Mouse (Mus musculus) adrenal gland, postnatal 25 days (tissue): ENCODE results near the gene Tada2a. TPM values are rescaled to one million over a fixed set of nuclear protein-coding genes. Genes with fewer than 3 reads are reported as not detected.

ENCODE experiments used
- DNase-seq: peaks from one replicate; pipeline ENCODE4 v3.0.0; 2021; ENCODE audit warnings: mixed read lengths
- long read RNA-seq: library from polyadenylated mRNA; stranded (forward); transcript quantifications from one replicate; pipeline ENCODE4 v2.0.0, GENCODE M21; 2021
- total RNA-seq: library from RNA; stranded (reverse); gene quantifications from 2 replicates; pipeline ENCODE4 v1.2.3, GENCODE M21; 2021

Gene Tada2a
- total RNA-seq: 17.2 and 25.6 TPM in 2 replicates
- long read RNA-seq, transcript Tada2a-201 (16 exons, 2,151 nt): major isoform, 18 of 21 reads
- long read RNA-seq, partial matches to known transcripts: 1 of 21 reads
- long read RNA-seq, other reads (novel, unspliced or antisense): 2 of 21 reads

DNA sequence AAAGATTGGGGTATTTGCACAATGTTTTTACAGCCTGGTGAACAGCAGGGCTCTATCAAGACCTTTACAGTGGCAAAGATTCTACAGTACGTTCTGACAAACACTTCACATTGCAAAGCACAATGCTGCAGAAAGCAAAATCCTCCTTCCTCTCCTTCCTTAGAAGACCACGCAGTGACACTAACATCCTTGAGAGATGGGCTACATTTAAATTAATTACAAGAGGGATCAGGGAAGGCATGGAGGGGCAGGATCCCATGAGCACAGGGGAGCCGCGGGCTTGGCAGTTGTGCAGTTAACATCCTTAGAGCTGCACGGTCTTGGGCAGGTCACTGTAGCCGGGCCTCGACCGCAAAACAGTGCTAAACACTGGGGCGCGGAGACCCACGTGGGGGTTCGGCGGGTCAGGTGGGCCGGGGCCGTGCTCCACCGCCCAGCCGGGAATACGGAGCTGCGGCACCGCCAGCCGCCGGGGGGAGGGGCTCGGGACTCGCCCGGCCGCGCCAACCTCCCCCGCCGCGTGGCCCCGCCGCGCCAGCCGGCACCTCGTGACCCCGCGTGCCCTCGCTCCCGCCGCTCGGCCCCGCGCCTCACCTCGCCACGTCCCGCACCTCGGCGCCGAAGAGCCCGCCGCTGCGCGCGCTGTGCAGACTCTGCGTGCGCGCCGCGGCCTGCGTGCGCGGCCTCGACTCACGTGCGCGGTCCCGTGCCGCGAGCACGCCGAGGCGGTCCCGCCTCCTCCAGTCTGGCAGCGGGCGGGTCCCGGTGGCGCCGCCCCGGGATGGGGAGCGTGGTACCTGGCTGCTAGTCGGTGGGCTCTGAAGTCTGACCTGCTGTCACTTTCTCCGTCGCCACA lies at the start of gene Tada2a, which contains the start of gene Acaca:
Gene Tada2a (minus strand): TSS at position 658 of the 856 bp plus-strand sequence.
Gene Acaca (plus strand): TSS at position 730 of the 856 bp plus-strand sequence.
- DNase-seq: peak; percentile 82

DNA sequence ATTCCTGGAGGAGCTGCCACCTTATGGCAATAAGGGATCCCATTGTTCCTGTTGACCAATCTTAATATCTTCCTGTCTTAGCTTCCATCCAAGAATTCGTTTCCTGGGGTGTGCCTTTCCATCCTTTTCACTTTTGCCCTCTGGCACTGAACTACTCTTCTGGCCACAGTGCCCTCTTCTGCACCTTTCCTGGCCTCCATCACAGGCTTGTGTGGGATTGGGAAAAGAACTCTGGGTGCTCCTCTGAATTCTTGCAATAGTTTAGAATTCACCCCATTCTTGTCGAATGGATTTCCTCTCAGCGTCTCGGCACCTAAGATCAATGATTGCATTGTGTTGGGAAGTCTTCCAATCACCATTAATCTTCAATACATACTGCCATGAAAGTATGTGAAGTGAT lies 49.2 kb upstream of the Tada2a start:
- no peak for DNase-seq

DNA sequence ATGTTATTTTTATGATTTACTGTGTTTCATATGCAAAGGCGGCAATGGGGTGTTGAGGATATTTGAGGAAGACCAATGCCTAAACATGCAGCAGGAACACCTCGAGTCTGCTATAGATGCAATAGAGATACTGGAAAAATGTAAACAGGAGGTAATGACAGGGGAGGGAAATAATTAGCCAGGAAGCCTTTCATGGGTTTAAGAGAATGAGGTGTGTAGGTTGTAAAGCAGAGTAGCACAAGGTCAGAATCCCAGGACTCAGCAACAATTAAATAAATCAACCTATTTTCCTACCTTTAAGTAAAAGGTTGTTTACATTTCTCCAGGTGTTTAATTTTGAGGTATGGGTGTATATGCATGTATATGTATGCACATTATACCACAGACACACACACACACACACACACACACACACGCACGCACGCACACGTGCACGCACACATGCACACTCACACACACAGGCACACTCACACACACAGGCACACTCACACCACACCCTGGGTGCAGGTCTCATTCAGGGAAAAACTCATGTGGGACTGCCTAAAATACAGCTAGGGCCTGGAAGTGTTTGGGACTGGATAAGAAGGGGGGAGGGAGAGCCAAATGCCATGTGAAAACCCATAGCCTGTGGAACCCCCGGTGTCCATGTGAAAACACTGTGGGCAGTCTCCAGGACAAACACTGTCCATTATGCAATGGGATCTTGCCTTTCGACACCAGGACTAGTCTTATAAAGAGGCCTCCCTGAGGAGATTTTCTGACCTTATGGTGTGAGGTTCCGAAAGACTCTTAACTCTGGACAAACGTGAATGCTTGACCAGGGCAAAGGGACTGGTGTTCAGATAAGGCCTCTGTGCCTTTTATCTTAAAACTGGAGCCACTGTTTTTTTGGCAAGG lies 43.4 kb upstream of the Tada2a start:
- DNase-seq: no peak

DNA sequence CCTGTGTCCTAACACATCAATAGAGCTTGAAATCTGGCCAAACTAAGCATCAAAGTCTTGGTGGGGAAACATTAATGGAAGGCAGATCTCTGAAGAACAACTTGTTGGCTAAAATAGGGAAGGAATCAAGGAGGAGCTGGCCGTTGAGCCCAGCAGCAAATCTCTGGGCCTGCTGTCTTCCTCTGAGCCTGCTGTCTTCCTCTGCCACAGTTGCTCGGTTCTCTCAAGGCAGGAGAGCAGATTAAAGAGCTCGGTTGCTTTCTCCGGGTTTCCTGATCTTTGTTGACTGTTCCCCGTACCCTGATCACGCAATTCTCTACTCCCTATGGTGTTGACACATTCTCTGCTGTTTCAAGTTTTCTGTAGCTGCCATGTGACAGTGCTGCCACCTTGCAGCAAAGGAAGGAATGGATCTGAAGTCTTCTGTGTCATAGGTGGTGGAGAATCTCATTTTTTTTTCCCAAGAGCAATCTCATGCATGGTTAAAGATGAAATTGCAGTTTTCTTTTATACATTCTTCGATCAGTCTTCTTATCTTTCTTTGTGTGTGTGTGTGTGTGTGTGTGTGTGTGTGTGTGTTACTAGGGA lies 39.4 kb upstream of the Tada2a start:
- peak; percentile 22 for DNase-seq

DNA sequence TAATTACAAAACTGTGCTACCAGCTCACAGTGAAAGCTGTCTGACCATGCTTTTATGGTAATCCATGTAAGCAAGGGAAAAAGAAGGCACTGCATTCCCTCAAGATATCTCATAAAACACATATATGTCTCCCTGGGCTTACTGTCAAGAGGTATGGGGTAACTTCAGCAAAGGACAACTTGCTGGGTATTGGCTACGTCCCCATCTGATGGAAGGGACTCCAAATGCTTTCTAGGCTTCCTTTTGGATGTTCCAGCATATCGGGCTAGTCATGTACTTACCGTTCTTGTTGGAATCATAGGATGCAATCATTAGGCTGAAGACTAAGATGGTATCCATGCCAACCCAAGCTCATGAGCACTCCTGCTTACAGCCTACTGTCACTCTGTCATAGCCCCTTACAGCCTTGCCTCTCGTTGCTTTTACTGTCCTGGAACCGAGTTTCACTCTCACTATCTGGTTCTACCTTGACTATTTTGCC lies 37.7 kb upstream of the Tada2a start, which contains the start of gene Gm11437:
Gene Gm11437 (minus strand): TSS at position 431 of the 481 bp plus-strand sequence.
- DNase-seq: no peak

DNA sequence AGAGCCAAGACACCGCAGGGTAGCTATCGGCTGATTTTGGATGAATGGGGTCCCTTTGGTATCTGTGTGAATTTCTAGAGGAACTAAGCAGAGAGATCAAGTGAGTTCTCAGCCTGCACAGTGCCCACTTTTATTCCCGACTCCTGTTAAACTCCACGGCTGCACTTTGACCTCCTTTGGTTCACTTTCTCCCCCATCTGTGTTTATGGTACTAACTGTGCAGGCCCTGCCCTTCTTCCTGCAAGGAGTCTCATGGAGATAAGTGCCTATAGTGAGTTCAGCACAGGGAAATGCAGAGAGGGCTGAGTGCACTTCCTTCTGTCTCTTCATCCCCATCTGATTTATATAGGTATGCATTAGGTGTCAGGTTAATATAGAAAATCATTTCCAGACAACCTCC lies 35.2 kb upstream of the Tada2a start:
- no peak for DNase-seq

DNA sequence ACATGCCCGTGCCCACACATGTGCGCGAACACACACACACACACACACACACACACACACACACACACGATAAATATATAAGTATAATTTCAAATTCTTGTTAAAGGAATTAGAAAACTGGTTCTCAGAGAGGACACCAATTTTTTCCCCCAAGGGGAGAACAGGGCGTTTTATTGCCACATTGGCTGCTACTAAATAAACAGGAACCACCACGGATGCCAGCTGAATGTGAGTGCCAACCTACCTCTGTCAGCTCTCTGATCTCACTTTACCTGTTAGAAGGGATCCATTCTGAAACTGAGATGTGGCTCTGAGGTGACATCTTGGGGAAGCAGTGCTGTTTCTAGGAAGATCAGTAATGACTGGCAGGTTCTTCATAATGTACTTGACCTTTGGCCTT lies 34.7 kb upstream of the Tada2a start:
- DNase-seq: no peak

DNA sequence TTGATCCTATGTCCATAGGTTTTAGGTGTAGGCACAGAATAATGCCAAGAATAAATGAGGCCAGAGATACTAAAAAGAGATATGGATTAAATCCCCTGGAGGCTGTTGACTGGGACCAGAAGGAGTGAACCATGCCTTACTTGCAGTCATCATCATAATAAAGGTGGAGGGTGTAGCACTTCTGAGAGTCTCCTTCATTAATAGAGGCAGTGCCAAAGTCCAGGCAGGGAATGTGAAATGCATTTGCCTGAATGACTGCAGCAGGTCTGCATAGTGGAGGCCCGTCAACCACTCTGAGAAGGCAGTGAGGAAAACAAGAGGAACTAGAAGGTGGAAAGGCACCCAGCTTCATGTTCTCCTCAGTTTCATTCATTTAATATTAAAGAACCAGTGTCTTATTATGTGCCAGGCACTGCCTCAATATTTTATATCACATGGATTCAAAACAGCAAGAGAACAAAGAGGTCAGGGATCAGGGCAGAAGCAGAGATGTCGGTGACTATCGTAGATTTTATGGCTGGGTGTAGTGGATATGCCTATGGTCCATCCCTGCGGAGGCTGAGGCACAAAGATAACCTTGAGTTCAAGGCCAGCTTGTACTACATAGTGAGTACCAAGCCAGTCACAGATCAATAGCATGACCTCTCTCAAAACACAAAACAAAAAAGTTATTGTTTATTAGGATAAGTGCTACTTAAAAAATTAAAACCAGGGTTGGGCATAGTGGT lies 27.3 kb upstream of the Tada2a start:
- no peak for DNase-seq

DNA sequence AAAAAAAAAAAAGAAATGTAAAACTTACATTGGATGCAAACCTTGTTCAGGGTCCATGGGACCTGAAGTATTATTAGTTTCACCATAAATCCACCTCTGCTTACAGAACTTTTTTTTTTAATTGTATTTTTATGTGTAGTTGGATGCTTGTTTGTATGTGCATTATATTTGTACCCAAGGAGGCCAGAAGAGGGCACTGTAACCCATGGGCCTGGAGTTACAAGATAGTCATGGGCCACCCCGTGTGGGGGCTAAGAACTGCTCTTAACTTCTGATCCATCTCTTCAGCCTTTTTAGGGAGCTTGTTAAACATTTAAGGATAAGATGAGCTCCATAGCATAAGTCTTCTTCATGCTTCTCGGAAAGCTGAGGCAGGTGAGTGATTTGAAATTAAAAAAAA lies 21.5 kb upstream of the Tada2a start:
- no peak for DNase-seq

DNA sequence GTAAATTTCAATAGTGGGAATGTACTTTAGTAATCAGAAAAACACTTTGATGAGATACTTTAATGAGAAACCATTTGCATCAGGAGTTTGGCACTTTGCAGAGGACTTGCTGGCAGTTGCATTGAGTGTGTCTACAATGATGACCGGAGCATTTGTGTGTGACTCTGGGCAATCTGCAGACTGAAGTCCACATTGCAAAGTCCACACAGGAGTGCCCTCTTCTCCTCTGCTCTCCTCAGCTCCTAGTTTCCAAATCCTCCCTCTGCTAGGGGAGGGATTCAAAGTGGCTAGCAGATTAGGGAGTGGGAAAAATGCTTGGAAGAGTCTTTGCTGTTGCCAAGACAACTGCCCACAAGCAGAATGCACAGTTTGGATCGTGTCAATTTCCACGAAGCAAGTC lies 16.7 kb upstream of the Tada2a start:
- no peak for DNase-seq

DNA sequence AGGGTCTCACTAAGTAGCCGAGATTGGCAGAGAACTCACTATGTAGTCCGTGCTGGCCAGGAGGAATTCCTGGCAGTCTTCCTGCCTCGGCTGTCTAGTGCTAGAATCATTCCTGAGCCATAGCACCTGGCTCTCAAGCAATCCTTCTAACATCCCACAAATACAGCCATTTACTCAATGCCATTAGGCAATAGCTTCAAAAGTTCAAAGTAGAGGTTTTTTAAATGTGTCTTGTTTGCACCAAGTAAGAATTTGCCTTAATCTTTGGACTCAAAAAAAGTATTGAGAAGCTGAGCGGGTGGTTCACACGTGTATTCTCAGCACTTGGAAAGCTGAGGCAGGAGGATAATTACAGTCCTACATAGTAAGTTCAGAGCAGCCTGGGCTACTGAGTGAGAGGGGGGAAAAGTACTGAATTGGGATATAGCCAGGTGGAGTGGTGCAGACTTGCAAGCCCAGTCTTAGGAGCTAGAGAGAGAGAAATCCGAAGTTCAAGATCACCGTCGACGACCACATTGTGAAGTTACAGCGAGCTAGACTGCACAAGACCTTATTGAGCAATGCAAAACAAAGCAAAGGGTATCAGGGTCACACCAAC lies 15.9 kb upstream of the Tada2a start:
- no peak for DNase-seq

DNA sequence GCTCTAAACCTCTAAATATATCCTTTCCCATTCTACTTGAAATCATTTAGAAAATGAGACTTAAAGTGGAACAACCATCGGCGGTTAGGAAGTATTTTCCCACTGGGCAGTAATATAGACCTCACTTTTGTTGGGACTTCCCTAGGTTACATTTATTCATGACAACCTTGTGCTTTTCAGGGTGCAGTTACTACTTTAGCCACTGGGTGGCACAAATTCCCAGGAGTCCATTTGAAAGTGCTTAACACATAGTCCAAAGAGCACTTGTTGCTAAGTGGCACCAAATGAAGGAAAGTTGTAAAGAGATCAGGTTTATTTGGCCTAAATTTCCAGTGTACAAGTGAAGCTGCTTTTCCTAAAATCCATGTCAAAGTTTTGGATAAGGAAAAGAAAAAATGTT lies 12.4 kb upstream of the Tada2a start:
- peak; percentile 35 for DNase-seq

DNA sequence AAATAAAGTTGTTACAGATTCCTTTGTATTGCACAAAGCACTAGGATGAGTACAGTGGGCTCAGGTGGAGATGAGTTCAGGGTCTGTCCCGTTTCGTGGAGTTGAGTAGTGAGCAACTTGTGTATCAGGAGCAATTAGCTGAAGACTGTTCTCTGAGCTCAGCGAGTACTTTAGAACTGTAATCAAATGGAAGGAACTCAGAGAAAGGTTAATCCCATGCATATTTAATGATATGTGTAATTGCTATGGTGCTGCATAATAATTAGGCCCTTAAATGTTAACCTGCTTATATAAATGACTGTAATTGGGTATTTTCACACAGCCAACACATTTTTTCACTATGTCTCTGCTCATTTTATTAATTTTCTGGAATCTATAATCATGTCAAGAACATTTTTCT lies 7.1 kb upstream of the Tada2a start:
- no peak for DNase-seq

DNA sequence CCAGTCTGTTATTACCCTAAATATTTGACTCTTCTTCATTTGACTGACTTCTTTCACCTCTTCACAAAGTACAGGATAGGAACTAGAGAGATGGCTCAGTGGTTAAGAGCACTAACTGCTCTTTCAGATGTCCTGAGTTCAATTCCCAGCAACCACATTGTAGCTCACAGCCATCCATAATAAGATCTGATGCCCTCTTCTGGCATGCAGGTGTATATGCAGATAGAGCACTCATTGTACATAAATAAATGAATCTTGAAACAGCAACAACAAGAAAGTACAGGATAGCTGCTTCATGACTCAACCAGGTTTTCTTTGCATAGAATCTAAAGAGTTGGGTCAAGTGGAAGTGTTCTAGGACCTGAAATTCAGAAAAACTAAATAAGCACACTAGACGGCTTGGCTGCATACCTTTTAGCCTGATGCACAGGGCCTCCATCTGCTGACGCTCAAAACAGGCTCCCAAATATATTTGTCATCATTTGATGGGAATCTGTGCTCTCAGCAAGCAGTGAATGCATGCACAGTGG lies 5.0 kb upstream of the Tada2a start:
- DNase-seq: no peak

DNA sequence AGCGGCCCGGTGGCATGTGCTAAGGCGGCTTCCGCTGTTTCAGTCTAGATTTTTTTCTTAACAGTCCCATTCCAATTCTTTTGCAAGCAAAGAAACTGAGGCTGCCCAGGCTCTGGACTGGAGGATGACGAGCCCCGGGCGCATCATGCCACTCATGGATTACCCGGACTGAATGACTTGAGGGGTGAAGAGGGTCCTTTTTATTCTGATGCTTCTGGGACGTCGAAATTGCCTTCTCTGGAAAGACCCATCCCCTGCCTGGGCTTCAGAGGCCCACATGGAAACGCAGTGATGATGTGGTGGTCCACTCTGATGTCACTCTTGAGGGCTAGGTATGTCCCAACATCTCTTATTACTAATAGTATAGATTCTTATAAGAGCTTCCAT lies 392 bp upstream of the Tada2a start:
- no peak for DNase-seq

DNA sequence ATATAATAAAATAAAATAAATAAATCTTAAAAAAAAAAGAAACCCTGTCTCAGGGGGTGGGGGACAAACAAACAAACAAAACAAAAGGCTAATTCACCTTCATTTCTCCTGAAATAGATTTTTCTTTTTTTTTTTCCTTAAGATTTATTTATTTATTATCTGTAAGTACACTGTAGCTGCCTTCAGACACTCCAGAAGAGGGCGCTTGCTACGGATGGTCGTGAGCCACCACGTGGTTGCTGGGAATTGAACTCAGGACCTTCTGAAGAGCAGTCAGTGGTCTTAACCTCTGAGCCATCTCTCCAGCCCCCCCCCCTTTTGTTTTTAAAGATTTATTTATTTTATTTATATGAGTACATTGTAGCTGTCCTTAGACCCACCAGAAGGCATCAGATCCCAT lies 1.4 kb downstream of the Tada2a start:
- DNase-seq: no peak

DNA sequence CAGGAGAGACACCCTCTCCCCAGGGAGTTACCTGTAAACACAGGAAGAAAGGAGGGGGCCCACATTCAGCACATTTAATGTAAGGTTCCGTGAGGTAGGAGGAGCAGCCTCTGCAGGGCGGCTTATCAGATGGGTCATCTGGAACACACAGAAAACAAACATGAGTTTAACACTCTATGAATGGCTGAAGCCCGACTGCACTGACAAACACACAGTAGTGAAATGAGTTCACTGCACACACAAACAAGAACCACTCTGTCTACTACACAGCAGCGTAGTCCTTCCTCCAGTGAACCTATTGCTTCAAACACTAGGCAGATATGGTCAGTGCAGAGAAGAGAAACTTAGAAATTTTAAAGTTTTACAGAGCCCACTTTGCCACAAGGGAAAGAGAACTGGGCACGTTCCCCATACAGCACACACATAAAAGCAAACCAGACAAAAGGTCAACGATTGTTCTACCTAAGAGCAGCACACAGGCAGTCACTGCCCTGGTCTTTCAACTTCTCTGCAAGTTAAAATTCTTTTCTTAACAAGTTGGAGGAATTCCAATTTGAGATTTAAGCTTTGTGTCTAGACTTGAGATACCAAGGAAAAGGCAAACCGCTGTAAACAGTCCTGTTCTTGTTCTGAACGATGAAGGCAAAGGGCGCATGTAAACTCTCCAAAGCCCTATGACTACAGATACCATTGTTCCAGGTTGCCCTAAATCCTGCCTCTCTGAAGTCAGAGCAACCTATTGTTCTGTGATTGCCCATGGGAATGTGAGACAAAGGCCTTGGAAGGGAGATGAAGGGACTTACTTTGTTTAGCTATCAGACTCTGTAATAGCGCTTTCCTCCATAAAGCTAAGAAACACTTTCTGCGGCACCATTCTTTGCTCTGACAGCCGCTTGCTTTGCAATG lies 8.1 kb downstream of the Tada2a start:
- no peak for DNase-seq

DNA sequence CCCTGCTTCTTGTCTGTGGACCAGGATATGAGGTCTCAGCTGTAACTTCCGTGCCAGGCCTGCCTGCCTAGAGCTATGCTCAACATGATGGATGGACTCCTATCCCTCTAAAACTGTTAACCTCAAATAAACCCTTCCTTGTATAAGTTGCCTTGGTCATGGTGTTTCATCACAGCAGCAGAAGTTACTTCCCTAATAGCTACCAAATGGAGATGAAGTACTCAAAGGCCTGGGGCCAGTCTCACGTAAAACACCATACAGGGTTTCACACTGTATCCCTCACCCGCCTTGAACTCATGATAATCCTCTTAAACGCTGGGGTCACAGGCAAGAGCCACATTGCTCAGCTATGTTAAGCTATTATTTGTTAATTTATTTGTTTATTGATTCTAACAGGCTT lies 12.0 kb downstream of the Tada2a start:
- DNase-seq: no peak

DNA sequence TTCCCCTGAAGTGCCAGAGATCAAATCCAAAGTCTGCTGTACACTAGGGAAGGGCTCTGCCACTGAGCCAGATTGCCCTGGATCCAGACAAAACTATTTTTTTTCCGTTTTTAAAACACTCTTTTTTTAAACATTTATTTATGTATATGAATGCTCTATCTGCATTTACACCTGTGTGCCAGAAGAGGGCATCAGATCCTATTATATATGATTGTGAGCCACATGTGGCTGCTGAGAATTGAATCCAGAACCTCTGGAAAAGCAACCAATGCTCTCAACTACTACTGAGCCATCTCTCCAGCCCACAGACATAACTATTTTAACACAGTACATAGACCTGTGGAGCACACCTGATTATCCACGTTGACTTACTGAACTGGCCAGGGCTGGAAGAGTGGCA lies 13.2 kb downstream of the Tada2a start:
- DNase-seq: no peak

DNA sequence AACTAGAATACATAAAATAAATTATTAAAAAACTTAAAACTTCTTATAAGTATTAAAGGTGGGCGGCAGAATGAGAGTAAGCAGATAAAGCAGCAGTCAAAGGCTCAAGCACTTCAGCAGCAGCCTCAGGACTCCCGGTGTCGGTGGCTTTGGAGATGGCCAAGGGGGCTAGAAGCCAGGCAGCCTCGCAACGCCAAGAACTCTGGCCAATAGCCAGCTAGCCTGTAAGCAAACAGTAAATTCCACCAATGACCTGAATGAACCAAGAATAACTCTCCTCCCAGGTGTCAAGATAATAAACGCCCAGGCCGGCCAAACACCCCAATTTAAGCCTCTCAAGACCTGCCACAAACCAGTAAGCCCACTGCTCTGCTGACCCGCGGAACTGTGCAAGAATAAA lies 13.8 kb downstream of the Tada2a start:
- no peak for DNase-seq
